Mouse (Mus musculus): Measurements from ENCODE around the gene Wwox.

Wwox gene

DNA sequence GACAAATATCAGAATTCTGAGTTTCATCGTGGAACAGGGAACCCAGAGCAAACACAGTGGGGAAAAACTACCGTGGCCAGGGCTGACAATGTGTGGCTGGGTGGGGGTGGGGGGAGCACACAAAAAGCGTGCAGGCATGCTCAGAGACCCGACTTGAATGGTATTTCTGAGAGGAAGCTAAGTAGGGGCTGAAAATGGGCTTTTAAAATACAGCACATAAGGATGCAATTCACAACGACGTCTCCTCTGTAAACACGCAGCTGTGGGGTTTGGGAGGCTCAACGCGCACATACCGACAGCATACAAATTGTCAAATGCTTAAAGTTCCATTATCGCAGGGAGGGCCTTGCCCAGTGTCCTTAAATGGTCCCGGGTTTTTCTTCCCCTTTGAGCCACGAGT lies 783.1 kb downstream of the Wwox start:
- no peak for DNase-seq (ENCODE audit: low read depth, low spot score)

DNA sequence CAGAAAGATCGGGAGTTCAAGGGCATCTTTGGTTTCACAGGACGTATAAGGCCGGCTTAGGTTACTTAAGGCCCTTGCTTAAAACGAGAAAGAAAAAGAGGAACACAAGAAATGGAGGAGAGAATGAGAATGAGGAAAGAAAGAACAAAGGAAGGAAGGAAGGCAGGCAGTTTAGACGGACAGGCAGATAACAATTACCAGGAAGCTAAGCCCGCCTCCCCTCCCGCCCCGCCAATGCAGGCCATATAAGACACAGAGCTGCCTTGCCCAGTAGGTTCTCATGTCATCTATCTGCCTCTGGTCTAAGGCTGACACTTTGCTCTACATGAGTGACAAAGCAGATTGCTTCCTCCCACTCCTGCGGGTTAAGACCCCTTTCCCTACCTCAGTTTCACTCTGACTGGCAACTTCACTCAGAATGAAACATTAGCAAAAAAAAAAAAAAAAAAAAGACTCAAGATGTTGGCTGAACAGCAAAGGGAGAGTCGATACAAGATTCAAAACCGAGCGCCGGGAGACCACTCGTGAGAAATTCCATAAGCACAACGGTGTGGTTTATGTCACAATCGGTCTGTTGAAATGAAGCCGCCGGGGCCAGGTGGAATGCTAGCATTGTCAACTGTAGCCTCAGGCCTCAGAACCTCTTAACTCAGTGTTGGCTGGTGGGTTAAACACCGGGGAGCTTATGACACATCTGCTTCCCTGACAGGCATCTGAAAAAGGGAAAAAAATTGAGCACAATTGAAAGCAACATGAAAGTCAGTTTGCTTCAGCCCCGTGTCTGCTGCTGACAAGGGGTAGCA lies 787.5 kb downstream of the Wwox start:
- no peak for DNase-seq (ENCODE audit: low read depth, low spot score)

DNA sequence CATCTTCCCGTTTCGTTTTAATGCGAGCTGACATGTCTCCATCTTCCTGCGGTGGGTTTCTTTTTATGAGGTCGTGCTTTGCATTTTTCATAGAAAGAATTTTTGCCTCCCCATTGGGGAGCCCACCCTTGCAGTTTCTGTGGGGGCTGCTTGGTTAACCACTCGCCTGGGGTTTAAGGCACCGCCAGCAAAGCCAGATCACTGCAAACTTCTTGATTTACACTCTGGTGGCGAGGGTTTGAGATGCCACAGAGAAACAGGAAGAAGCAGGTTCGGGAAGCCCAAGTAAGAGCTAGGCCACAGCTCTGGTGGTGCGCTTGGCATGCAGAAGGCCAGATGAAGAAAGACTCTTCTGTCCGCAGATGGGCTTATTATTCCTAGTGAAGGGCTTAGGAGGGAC lies 789.4 kb downstream of the Wwox start:
- DNase-seq (ENCODE audit: low read depth, low spot score) = no peak

DNA sequence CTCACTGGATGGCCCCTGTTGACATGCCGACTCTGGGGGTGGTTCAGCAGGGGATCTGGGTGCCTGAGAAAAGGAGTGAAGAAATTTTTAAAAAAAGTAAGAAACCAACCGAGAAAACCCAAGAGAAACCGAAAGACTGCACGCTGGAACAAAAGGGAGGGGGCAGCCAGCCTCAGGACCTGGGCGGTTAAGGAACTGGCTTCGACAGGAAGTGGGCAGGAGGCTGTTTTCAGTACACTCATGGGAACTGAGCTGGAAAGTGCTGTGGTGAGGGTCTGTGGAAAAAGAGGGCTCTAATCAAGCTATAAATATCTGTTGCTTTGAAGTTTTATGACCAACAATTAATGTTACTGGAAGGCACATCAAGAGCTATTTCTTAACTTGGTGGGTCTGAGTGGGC lies 794.6 kb downstream of the Wwox start:
- no peak for DNase-seq (ENCODE audit: low read depth, low spot score)

DNA sequence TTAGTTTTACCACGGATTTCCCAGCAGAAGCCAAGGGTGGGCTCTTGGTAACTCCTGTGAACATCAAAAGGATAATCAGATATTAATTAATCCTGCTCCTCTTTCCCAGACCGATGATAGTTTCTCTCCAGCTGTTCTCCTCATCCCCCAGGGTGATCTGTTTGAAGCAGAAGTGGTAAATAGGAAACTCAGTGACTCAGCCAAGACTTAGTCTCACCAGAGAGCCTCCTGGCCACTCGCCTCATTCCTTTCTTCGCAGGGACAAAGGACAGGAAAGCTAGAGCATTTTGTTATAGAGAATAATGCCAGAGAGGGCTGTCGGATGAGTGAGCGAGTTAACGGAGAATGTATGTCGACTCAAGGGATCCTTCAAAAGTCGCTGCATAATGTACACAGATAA lies 798.1 kb downstream of the Wwox start:
- DNase-seq (ENCODE audit: low read depth, low spot score) = no peak

DNA sequence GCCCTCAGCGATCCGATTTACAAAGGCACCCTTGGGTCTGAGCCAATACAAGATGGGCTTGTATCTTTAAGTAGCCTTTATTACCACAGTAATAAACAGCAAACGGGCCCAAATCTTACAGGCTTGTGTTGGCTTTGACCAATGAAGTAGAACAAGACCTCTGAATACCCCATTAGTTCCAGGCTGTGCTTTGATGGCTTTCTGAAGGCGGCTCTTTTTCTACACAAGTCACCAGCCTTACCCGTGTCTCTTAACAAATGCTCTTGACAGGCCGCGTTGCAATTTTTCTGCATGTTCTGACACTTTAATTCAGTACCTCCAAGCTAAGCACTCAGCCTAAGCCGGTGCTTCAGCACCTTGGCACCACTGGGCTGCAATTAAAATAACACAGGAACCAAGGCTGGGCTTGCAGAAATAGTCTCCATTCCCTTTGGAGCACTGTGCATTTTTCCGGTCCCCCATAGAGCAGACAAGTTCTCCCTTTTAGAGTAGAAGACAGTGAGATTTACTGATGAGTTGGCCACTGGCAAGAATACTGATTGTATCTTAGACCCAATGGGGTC lies 804.1 kb downstream of the Wwox start:
- no peak for DNase-seq (ENCODE audit: low read depth, low spot score)

DNA sequence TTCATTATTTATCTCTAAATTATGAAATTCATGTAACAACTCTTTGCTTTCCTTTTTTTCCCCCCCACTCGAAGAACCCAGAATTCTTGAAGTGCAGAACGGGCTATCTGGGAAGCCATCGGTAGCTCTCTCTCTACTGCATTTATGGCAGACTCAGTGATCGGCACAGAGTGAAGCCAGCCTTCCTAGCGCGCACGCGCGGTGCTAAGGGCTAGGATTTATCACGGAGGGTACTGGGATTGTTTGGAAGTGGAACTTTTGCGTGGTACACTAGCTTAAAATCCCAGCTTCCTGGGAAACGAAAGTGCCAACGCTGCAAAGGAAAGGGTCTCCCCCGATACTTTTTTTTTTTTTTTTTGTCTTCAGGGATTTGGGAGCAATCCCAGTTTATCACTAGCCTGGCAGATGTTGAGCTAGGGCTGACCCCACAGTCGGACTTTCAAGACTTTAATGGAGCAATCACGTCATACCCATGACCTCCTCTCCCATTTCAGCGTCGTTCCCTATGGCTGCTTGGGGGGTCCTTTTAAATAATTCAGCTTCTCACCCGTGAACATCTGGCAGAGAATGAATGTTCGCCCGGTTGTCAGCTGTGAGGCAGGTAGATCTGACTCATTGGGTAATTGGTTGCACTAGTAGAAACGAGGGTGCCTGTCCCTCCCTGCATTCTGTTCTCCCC lies 810.4 kb downstream of the Wwox start:
- no peak for DNase-seq (ENCODE audit: low read depth, low spot score)

DNA sequence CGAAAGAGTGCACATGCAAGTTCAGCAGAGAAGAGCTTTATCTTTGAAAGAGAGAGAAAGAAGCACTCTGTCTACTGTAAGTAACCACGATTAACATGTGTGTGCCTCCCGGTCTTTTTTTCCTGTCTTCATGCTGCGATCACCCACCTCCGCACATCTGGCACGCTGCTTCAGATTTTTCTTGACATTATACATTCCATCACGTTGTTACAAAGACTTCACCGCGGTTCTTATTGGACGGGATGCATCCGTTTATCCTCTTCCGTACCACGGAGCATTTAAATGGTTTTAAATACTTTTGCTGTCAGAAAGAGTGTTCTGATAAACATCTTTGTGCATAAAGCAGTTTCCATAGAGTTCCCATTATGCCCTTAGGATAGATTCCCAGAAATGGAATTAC lies 816.1 kb downstream of the Wwox start:
- DNase-seq (ENCODE audit: low read depth, low spot score) = no peak

DNA sequence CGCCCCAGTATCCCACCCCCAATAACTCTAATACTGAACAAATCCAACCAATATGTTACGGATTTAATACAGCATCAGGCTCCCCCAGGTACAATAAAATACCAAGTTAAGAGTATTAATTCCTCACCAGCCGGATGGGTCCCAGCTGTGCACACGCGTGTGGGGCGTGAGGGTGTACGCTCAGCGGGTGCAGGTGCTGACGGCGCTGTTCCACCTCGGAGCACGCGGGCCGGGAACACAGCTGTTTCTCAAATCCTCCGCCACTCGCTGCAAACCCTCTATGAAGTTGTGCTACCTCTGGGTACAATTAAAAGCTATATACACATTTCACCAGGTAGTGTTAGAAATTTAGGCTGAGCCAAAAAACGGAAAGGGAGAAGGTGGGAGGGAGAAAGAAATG lies 818.0 kb downstream of the Wwox start:
- DNase-seq (ENCODE audit: low read depth, low spot score) = no peak

DNA sequence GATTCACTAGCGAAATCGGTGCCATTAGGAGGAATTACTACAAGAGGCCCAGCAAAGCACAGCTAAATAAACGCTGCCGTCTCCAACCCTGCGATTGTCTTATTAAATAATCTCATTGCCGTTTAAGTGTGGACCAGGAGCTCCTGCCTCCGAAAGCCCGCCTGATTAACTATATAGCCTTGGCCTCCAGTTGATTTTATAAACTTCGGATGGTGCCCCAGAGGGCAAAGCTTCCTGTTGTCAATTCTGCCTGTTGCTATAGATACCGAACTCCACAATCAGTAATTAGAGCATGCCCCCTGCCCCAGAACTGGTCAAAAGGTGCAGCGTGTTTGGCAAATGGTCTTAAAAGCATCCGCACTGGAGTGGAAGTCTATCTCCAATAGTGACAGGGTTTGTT lies 820.4 kb downstream of the Wwox start:
- DNase-seq (ENCODE audit: low read depth, low spot score) = no peak

DNA sequence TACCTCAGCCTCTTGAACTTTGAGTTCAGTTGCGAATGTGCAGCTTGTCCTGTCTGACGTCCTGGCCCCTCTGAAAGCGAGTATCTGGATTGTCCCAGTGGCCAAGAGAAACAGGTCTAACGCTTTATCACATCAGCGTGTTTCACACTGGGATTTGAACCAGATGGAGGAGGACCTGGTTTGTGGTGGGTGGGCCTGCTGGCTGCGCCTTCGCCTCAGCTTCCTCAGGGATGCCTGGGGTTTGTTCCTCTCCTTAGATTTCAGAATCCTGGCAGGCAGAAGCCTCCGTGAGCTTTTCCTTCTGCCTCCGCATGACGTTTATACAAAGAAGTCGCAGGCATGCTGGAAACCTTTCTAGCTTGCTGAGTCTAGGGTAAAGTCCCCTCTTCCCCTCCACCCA lies 827.7 kb downstream of the Wwox start:
- DNase-seq (ENCODE audit: low read depth, low spot score) = no peak

DNA sequence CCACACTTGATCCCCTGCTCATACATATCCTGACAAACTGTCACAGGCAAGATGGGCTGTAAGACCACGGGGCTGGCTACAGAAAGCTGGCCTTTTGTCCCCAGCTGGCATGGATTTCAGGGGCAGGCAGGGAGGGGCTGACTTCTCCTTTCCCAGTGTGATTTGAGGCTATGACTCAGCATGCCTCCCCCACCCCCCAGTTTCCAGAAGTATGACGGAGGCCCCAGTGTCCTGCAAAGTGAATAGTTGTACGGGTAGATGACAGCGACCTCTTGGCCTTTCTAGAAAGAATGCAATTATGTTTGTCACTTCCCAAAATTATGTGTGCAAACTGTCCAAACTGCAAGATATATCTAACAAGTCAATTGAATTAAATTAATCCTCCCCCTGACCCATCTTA lies 830.1 kb downstream of the Wwox start:
- DNase-seq (ENCODE audit: low read depth, low spot score) = no peak

DNA sequence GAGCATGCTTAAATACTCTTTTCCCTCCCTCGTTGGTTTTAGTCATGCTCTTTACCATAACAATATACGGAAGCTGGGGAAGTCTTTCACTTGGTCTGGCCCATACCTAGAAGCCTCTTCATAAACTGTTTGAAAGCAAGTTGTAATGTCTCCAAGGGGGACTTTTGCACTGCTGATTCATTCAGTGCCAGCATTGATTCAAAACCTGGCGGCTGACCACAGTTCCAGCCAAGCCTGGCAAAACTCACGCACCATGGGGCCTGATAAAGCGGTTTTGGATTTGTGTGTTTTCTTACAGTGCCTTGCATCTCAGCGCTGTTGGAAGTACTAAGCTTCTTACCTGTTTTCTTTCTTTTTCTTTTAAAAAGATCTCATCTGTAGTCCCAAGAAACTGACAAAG lies 834.5 kb downstream of the Wwox start:
- DNase-seq (ENCODE audit: low read depth, low spot score) = no peak

DNA sequence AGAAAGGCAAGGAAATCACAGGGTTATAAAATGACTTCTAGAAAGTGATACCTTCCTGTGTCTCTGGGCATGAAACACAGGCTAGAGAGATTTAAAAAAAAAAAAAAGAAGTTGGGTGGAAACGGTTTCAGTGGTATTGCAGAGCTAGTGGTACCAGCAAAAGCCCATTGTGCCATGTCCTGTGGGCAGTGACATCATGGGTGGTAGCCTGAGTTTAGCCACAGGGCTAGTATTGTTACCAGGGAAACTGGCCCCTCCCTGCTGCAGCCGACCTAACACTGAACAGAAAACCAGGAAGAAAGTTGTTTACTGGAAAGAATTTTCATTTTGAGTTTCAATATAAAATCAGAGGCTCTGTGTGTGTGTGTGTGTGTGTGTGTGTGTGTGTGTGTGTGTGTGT lies 836.8 kb downstream of the Wwox start:
- DNase-seq (ENCODE audit: low read depth, low spot score) = no peak

DNA sequence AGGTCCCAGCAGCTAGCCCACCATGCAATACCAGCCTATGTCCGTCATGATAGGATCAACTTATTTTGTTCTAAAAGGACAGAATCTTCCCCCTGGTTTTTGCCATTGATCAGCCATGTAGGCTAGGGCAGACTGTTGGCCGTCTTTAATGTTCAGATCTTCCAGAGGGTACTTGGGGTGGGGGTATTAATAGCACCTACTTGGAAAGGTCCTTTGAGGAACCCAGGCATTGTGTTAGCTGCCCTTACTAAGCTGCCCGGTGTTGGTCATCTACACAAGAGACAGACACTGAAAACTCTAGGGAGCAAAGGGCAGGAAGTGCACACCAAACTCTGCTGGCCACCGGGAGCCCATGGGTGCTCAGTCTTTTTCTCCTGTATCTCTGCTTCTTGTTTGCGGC lies 838.8 kb downstream of the Wwox start:
- DNase-seq (ENCODE audit: low read depth, low spot score) = no peak

DNA sequence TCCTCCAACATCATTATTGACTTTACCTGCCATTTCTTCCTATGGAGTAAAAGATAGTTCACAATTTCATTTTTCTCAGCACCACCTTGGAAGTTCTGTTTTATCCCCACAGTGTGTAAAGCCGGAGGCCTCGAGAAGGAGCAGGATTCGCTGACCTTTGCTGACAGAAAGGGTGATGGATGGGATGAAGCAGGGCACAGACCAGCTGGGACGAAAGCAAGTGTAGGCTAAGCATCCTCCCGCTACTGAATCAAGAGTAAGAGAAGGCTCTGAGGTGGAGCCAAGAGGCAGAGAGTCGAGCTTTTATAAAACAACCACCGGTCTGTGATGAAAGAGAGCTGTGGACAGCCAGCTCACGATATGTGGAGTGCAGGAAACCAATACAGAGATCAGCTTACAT lies 850.8 kb downstream of the Wwox start:
- DNase-seq (ENCODE audit: low read depth, low spot score) = no peak

DNA sequence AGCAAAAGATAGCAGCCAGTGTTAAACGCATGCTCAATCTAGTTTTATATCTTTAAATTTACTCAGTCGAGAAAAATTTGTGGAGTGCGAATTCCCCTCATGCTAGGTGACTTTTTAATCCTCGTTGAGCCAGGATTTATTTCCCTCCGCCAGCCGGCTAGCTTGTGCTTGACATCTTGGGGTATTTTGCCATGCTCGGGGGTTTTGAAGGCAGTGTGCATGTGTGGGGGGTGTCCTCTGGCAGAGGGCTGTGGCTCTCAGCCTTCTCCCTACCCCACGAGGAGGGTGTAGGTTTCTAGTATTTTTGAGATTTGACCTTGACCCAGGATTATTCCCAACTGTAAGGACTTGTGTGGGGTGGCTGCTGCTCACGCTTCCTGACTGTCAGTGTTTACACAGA lies 857.3 kb downstream of the Wwox start:
- no peak for DNase-seq (ENCODE audit: low read depth, low spot score)

DNA sequence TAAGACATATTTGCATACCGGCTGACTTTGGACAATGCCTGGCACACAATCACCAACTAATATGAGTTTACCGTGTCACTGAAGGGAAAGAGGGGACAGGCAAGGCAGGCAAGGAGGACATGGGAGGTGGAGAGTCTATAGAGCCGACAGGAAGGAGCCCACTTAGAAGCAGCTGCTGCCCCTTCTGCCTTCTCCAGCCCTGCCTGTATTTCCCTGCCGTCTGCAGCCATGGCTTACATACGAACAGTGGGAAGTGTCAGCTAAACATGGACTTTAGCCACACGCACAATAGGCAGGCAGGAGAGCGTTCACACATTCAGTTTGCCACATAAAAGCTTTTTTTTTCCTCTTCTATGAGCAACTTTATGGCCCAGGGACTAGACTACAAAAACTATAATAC lies 863.0 kb downstream of the Wwox start:
- DNase-seq (ENCODE audit: low read depth, low spot score) = no peak

DNA sequence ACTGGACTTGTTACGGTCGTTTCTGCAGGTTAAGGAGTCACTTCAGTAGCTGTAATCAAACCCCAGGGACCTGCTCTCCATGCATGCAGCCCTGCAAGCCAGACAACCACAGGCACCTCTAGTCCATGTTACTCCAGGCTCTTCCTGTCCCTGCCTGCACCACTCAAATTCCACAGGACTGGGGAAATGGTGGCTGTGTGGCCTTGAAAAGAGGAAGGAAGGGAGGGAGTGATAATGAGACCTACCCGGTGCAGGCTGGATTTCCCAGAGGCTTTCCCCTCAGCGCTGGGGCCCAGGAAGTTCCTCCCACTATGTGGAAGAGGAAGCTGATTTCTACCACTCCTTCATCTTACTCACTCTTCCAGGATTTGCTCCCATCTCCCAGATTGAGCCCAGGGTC lies 868.0 kb downstream of the Wwox start:
- DNase-seq (ENCODE audit: low read depth, low spot score) = no peak

DNA sequence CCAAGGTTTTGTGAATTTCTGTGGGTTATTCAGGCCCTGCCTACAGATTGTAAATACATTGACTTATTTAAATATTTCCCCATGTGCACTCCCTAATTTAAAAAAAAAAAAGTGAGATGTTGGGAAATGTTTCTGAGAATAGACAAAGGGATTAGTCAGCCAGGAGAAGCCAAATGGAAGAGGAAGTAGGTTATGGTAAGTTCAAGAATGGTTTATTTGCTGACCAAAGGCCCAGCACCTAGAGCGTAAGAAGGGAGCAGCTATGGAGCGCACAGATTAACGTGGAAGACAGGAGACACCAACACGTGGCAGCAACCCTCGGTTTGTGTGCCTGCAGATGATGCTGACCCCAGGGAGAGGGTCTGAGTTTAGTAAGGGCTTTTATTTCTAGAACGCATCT lies 871.5 kb downstream of the Wwox start:
- DNase-seq (ENCODE audit: low read depth, low spot score) = no peak

DNA sequence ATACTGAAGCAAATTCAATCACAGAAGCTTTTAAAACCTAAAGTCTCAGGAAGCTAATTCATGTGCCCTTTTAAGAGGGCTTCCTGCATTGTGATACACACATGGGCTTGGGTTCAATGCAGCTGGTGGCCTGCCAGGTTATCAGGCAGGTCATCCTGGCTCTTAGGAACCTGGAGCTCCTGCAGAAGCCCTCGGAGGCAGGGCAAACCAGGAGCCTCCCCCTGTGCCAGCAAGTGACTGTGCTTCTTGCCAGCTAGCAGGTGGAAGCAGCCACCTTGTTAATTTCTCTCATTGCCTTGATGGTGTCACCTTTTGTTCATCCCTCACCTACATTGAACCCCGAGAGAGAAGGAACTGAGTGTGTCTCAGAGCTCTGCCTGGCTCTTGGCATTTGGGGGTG lies 872.9 kb downstream of the Wwox start:
- DNase-seq (ENCODE audit: low read depth, low spot score) = no peak

DNA sequence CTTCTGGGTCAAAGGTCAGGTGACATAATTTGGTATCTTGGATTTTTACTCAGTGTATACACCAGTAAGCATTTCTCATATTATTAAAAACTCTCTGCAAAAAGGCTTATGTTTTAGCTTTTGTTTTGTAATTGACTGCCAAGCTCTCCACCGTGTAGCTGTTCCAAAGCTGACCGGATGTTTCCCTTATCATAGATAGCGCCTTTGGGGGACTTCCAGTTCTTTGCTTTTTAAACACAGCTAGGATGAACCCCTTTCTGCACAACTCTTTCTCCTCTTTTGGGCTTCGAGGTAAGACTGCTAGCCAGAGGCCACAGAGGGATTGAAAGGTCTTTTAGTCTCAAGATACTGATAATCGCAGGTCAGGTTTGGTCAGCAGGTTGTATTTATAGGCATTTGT lies 883.0 kb downstream of the Wwox start:
- no peak for DNase-seq (ENCODE audit: low read depth, low spot score)

DNA sequence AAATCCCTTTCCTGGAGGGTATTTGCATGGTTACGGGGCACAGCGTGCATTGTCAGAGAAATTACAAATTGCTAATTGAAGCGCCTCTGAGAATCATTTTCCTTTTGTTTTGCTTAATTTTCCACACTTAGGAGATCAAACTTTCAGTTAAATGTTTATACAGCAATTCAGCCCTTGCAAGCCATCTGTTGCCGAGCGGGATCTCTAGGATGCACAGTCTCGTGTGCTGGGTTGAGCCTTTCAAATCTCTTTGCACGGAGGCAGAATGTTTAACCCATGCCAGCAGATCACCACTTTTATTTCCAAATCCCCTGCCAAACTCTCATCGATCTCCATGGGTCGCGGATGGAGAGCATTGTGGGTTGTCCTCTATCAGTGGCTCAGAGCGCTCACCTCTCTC lies 891.2 kb downstream of the Wwox start:
- DNase-seq (ENCODE audit: low read depth, low spot score) = no peak

Data from WW6 (cell line).